Mouse (Mus musculus): ENCODE results near the gene Inka2. TPM values are rescaled to one million over a fixed set of nuclear protein-coding genes. Genes with fewer than 3 reads are reported as not detected.
"Not testable (repeated sequence)": the region's sequence is repeated elsewhere in the genome, so short reads cannot be mapped to it uniquely, and the experiment has no call there.

Inka2 gene
- polyA plus RNA-seq, 1 experiment, result 7.4 TPM

GRCm38 (mm10) chr3:105699241-105699933 is 5.0 kb upstream of the Inka2 start:
- DNase-seq (ENCODE audit: low read depth), result no peak
- TF ChIP-seq POLR2A (IDR thresholded peaks at IDR 0.05; ENCODE audit: borderline replicate concordance, extremely low read depth, insufficient read depth, insufficient read length, poor library complexity, severe bottlenecking) (no peak), CTCF (IDR thresholded peaks at IDR 0.05; ENCODE audit: borderline replicate concordance, extremely low read depth, insufficient read depth, insufficient read length) (no peak)

- not testable (repeated sequence) for DNase-seq (ENCODE audit: low read depth)
Observed at GRCm38 (mm10) chr3:105700786-105701185, 3.6 kb upstream of the Inka2 start.

GRCm38 (mm10) chr3:105701399-105701798 is 3.0 kb upstream of the Inka2 start:
- no peak for DNase-seq (ENCODE audit: low read depth)
- TF ChIP-seq POLR2A (IDR thresholded peaks at IDR 0.05; ENCODE audit: borderline replicate concordance, extremely low read depth, insufficient read depth, insufficient read length, poor library complexity, severe bottlenecking) (no peak), CTCF (IDR thresholded peaks at IDR 0.05; ENCODE audit: borderline replicate concordance, extremely low read depth, insufficient read depth, insufficient read length) (no peak)

- TF ChIP-seq POLR2A (IDR thresholded peaks at IDR 0.05; ENCODE audit: borderline replicate concordance, extremely low read depth, insufficient read depth, insufficient read length, poor library complexity, severe bottlenecking) (no peak), CTCF (IDR thresholded peaks at IDR 0.05; ENCODE audit: borderline replicate concordance, extremely low read depth, insufficient read depth, insufficient read length) (no peak)
- DNase-seq (ENCODE audit: low read depth), result no peak
Observed at GRCm38 (mm10) chr3:105703571-105703970, 828 bp upstream of the Inka2 start.

GRCm38 (mm10) chr3:105705061-105705549 is 706 bp downstream of the Inka2 start:
- peak; percentile 88 for DNase-seq (ENCODE audit: low read depth)
- no peak for TF ChIP-seq CTCF (IDR thresholded peaks at IDR 0.05; ENCODE audit: borderline replicate concordance, extremely low read depth, insufficient read depth, insufficient read length)
- no peak for TF ChIP-seq POLR2A (IDR thresholded peaks at IDR 0.05; ENCODE audit: borderline replicate concordance, extremely low read depth, insufficient read depth, insufficient read length, poor library complexity, severe bottlenecking)

GRCm38 (mm10) chr3:105705561-105705960 is 1.2 kb downstream of the Inka2 start:
- DNase-seq (ENCODE audit: low read depth), result no peak
- no peak for TF ChIP-seq POLR2A (IDR thresholded peaks at IDR 0.05; ENCODE audit: borderline replicate concordance, extremely low read depth, insufficient read depth, insufficient read length, poor library complexity, severe bottlenecking)
- TF ChIP-seq CTCF (IDR thresholded peaks at IDR 0.05; ENCODE audit: borderline replicate concordance, extremely low read depth, insufficient read depth, insufficient read length), result no peak

- no peak for TF ChIP-seq POLR2A (IDR thresholded peaks at IDR 0.05; ENCODE audit: borderline replicate concordance, extremely low read depth, insufficient read depth, insufficient read length, poor library complexity, severe bottlenecking)
- TF ChIP-seq CTCF (IDR thresholded peaks at IDR 0.05; ENCODE audit: borderline replicate concordance, extremely low read depth, insufficient read depth, insufficient read length), result no peak
Observed at GRCm38 (mm10) chr3:105706366-105707020, 2.1 kb downstream of the Inka2 start.

GRCm38 (mm10) chr3:105707590-105707989 is 3.2 kb downstream of the Inka2 start:
- no peak for DNase-seq (ENCODE audit: low read depth)
- no peak for TF ChIP-seq CTCF (IDR thresholded peaks at IDR 0.05; ENCODE audit: borderline replicate concordance, extremely low read depth, insufficient read depth, insufficient read length)
- no peak for TF ChIP-seq POLR2A (IDR thresholded peaks at IDR 0.05; ENCODE audit: borderline replicate concordance, extremely low read depth, insufficient read depth, insufficient read length, poor library complexity, severe bottlenecking)

More at GRCm38 (mm10) chr3:105706366-105707020, 2.1 kb downstream of the Inka2 start:
- DNase-seq (ENCODE audit: low read depth), result no peak

GRCm38 (mm10) chr3:105710246-105710645 is 5.8 kb downstream of the Inka2 start:
- TF ChIP-seq POLR2A (IDR thresholded peaks at IDR 0.05; ENCODE audit: borderline replicate concordance, extremely low read depth, insufficient read depth, insufficient read length, poor library complexity, severe bottlenecking) (no peak), CTCF (IDR thresholded peaks at IDR 0.05; ENCODE audit: borderline replicate concordance, extremely low read depth, insufficient read depth, insufficient read length) (no peak)
- peak; percentile 77 for DNase-seq (ENCODE audit: low read depth)

GRCm38 (mm10) chr3:105711741-105712140 is 7.3 kb downstream of the Inka2 start:
- TF ChIP-seq POLR2A (IDR thresholded peaks at IDR 0.05; ENCODE audit: borderline replicate concordance, extremely low read depth, insufficient read depth, insufficient read length, poor library complexity, severe bottlenecking) (no peak), CTCF (IDR thresholded peaks at IDR 0.05; ENCODE audit: borderline replicate concordance, extremely low read depth, insufficient read depth, insufficient read length) (no peak)

GRCm38 (mm10) chr3:105712827-105713226 is 8.4 kb downstream of the Inka2 start:
- TF ChIP-seq CTCF (IDR thresholded peaks at IDR 0.05; ENCODE audit: borderline replicate concordance, extremely low read depth, insufficient read depth, insufficient read length) (no peak), POLR2A (IDR thresholded peaks at IDR 0.05; ENCODE audit: borderline replicate concordance, extremely low read depth, insufficient read depth, insufficient read length, poor library complexity, severe bottlenecking) (no peak)
- no peak for DNase-seq (ENCODE audit: low read depth)

More at GRCm38 (mm10) chr3:105711741-105712140, 7.3 kb downstream of the Inka2 start:
- no peak for DNase-seq (ENCODE audit: low read depth)

Data from brain, embryonic 14.5 days (tissue).